Mouse (Mus musculus) heart, adult 2 months (tissue): ENCODE measurements around the gene Aldh3b3.
A peak's percentile ranks its signal among the peaks of the same experiment; 100 is the strongest.

ENCODE experiments used
- CTCF ChIP-seq: fragments of 200-600 bp; IDR thresholded peaks from 2 replicates; pipeline ENCODE4 v1.8.1; 2022; ENCODE audit warnings: antibody characterized with exemption, mild to moderate bottlenecking, moderate library complexity
- POLR2A ChIP-seq: fragments of 200-500 bp; IDR thresholded peaks from 2 replicates; pipeline ENCODE4 v1.6.1; 2011; ENCODE audit warnings: mild to moderate bottlenecking, low read depth, low read length, control low read depth; ENCODE audit not compliant: insufficient read depth

DNA sequence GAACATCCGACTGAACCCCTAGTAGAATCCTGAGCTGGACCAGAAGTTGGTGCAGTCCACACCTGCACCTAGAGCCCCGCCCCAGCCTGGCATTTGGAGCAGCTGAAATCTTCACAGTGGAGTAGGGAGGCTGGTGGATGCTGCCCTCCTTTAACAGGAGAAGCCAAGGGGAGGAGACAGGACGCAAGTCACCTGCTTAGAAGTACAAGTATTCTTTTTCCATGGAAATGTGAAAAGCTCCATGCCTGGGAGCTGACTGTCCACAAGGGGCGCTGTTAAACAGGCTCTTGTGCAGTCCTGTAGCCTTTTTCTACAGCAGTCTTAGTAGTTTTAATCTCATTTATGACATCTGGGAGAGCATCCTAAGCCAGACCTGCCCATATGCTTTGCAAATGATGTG is 30.3 kb downstream of the Aldh3b3 start:
- TF ChIP-seq CTCF (peak; percentile 43), POLR2A (no peak)
